Mouse (Mus musculus) midbrain, postnatal 0 days (tissue): ENCODE results near the gene Bcdin3d. TPM values are rescaled to one million over a fixed set of nuclear protein-coding genes. Genes with fewer than 3 reads are reported as not detected.
A peak's percentile ranks its signal among the peaks of the same experiment; 100 is the strongest.

Experiments
- ATAC-seq: fragments of 200-750 bp; cut with Nextera tagmentation; 2 replicates; pipeline ENCODE4 v1.8.0; 2017; ENCODE audit warnings: moderate number of reproducible peaks, mild to moderate bottlenecking, moderate TSS enrichment, moderate library complexity; ENCODE audit not compliant: low FRiP score
- DNase-seq: peaks from one replicate; pipeline ENCODE4 v3.0.0-alpha.2; 2015; ENCODE audit warnings: low spot score
- H3K27ac ChIP-seq: fragments of 300-500 bp; sonication (generic); 2 replicates; pipeline ENCODE4 v1.5.1; 2014; ENCODE audit warnings: low read depth, mild to moderate bottlenecking, low read length, mixed read lengths
- H3K27me3 ChIP-seq: fragments of 300-500 bp; sonication (generic); 2 replicates; pipeline ENCODE4 v1.6.1; 2014; ENCODE audit warnings: low read length, control low read depth, mixed read lengths; ENCODE audit not compliant: insufficient read depth
- H3K36me3 ChIP-seq: fragments of 300-500 bp; sonication (generic); 2 replicates; pipeline ENCODE4 v1.6.1; 2014; ENCODE audit warnings: low read length, control low read depth, mixed read lengths; ENCODE audit not compliant: insufficient read depth
- H3K4me1 ChIP-seq: fragments of 300-500 bp; sonication (generic); 2 replicates; pipeline ENCODE4 v1.6.1; 2014; ENCODE audit warnings: mild to moderate bottlenecking, control low read depth, antibody characterized with exemption, low read length, mixed read lengths; ENCODE audit not compliant: insufficient read depth
- H3K4me2 ChIP-seq: fragments of 300-500 bp; sonication (generic); 2 replicates; pipeline ENCODE4 v1.6.1; 2014; ENCODE audit warnings: low read depth, mild to moderate bottlenecking, low read length, mixed read lengths; ENCODE audit not compliant: poor library complexity, severe bottlenecking
- H3K4me3 ChIP-seq: fragments of 300-500 bp; sonication (generic); 2 replicates; pipeline ENCODE4 v1.5.1; 2014; ENCODE audit warnings: low read depth, mild to moderate bottlenecking, low read length, moderate library complexity
- H3K9ac ChIP-seq: fragments of 300-500 bp; sonication (generic); replicated peaks from 2 replicates; pipeline ENCODE4 v1.6.1; 2014; ENCODE audit warnings: mild to moderate bottlenecking, low read length, moderate library complexity, mixed read lengths; ENCODE audit not compliant: poor library complexity, severe bottlenecking
- H3K9me3 ChIP-seq: fragments of 300-500 bp; sonication (generic); 2 replicates; pipeline ENCODE4 v1.6.1; 2016; ENCODE audit warnings: low read length, control low read depth
- CTCF ChIP-seq: IDR thresholded peaks from 2 replicates; pipeline ENCODE4 v1.5.1; 2016; ENCODE audit warnings: antibody characterized with exemption, mild to moderate bottlenecking
- WGBS: fragments of 180-500 bp; shearing (Covaris S2); extraction: QIAGEN DNeasy Blood & Tissue Kit; methylation state at CpG from one replicate; pipeline ENCODE4 v1.1.7; 2014; 5-methylcytosine and 5-hydroxymethylcytosine counted together
- polyA plus RNA-seq: library from polyadenylated mRNA; unstranded; fragments of >200 nt; fragmentation: Nextera tagmentation; extraction: Ambion mirVana; gene quantifications from 2 replicates; pipeline ENCODE4 v1.2.1, GENCODE M21; 2015
- total RNA-seq: library from RNA; depleted of rRNA; stranded (reverse); fragments of >200 nt; gene quantifications from 2 replicates; pipeline ENCODE4 v1.2.3, GENCODE M21; 2014; rRNA removed

The Bcdin3d gene
- total and polyA plus RNA-seq, 2 experiments from 2014 or later, result 11.7 to 14.6 TPM

GRCm38 (mm10) chr15:99422551-99422950 lies 52.0 kb downstream of the Bcdin3d start:
- ATAC-seq, result no peak
- TF ChIP-seq CTCF, result no peak
- peaks cover 7% of the 10 kb centered on the region; the same call in 1 of the 2 replicates for H3K4me1 ChIP-seq
- H3K4me3 ChIP-seq, result no peak overlapping the region
- no peak overlapping the region for H3K4me2 ChIP-seq
- no peaks in the 10 kb centered on the region for H3K9me3 ChIP-seq
- peaks cover 47% of the 10 kb centered on the region for H3K36me3 ChIP-seq
- 94% methylated on average over 23 of the region's 23 CpGs for WGBS
- no peak overlapping the region for H3K9ac ChIP-seq
- H3K27ac ChIP-seq, result no peak overlapping the region
- H3K27me3 ChIP-seq, result no peaks in the 10 kb centered on the region
- no peak for DNase-seq

GRCm38 (mm10) chr15:99421676-99422075 lies 52.9 kb downstream of the Bcdin3d start:
- WGBS, result 85% methylated on average over 8 of the region's 8 CpGs
- ATAC-seq, result no peak
- Histone ChIP-seq H3K4me3 (no peak overlapping the region), H3K27ac (no peak overlapping the region; the same call in 1 of the 2 replicates), H3K4me2 (no peak overlapping the region), H3K36me3 (peaks cover 39% of the 10 kb centered on the region), H3K9ac (no peak overlapping the region), H3K9me3 (no peaks in the 10 kb centered on the region), H3K4me1 (peaks cover 7% of the 10 kb centered on the region; the same call in 1 of the 2 replicates), H3K27me3 (no peaks in the 10 kb centered on the region)
- no peak for TF ChIP-seq CTCF
- DNase-seq, result no peak

GRCm38 (mm10) chr15:99421152-99421551 lies 53.4 kb downstream of the Bcdin3d start:
- no peak for DNase-seq

GRCm38 (mm10) chr15:99420521-99421014 lies 54.0 kb downstream of the Bcdin3d start:
- peaks cover 10% of the 10 kb centered on the region; the same call in 1 of the 2 replicates for H3K4me1 ChIP-seq
- DNase-seq, result peak; percentile 78
- H3K4me3 ChIP-seq, result no peak overlapping the region
- H3K9ac ChIP-seq, result 0 out of 2 replicates have a peak overlapping the region, but pooled peaks have one; percentile 8
- WGBS, result 5% methylated on average over 12 of the region's 12 CpGs
- no peaks in the 10 kb centered on the region for H3K27me3 ChIP-seq
- H3K27ac ChIP-seq, result 0 out of 2 replicates have a peak overlapping the region, but pooled peaks have one; percentile 26
- H3K4me2 ChIP-seq, result peak overlapping the region; percentile 26
- peak; percentile 48; the same call in 1 of the 2 replicates for ATAC-seq
- no peak for TF ChIP-seq CTCF
- no peaks in the 10 kb centered on the region for H3K9me3 ChIP-seq
- peaks cover 30% of the 10 kb centered on the region for H3K36me3 ChIP-seq

More at GRCm38 (mm10) chr15:99421152-99421551, 53.4 kb downstream of the Bcdin3d start:
- WGBS, result 78% methylated on average over 9 of the region's 9 CpGs
- Histone ChIP-seq H3K27ac (peak overlapping the region; percentile 26; the same call in 1 of the 2 replicates), H3K4me2 (peak overlapping the region; percentile 26; the same call in 1 of the 2 replicates), H3K9me3 (no peaks in the 10 kb centered on the region), H3K4me3 (no peak overlapping the region), H3K36me3 (peaks cover 35% of the 10 kb centered on the region), H3K4me1 (peaks cover 9% of the 10 kb centered on the region; the same call in 1 of the 2 replicates), H3K27me3 (no peaks in the 10 kb centered on the region), H3K9ac (no peak overlapping the region)
- TF ChIP-seq CTCF, result no peak
- no peak for ATAC-seq

- no peak overlapping the region for H3K9ac ChIP-seq
- WGBS, result 26% methylated on average over 5 of the region's 5 CpGs
- no peaks in the 10 kb centered on the region for H3K27me3 ChIP-seq
- no peaks in the 10 kb centered on the region for H3K9me3 ChIP-seq
- no peak for TF ChIP-seq CTCF
- H3K4me3 ChIP-seq, result no peak overlapping the region
- H3K4me1 ChIP-seq, result peaks cover 10% of the 10 kb centered on the region; the same call in 1 of the 2 replicates
- no peak for ATAC-seq
- DNase-seq, result no peak
- H3K27ac ChIP-seq, result no peak overlapping the region
- H3K36me3 ChIP-seq, result peaks cover 26% of the 10 kb centered on the region
- peak overlapping the region; percentile 26; the same call in 1 of the 2 replicates for H3K4me2 ChIP-seq
Measured at GRCm38 (mm10) chr15:99420101-99420500, 54.4 kb downstream of the Bcdin3d start.

Other genes with a start within 250 kb of the Bcdin3d start
- 1.6 and 3.6 TPM in 2 replicates for gene Kcnh3, start 249.9 kb downstream of the Bcdin3d start, total RNA-seq
- 0.60 and 0.67 TPM in 2 replicates for gene Kcnh3, start 249.9 kb downstream of the Bcdin3d start, polyA plus RNA-seq
- gene Mcrs1, start 222.8 kb downstream of the Bcdin3d start, total RNA-seq, result 223 and 225 TPM in 2 replicates
- gene Mcrs1, start 222.8 kb downstream of the Bcdin3d start, polyA plus RNA-seq, result 207 and 222 TPM in 2 replicates
- gene Prpf40b, start 179.6 kb downstream of the Bcdin3d start, total RNA-seq, result 95.5 and 97.9 TPM in 2 replicates
- gene Prpf40b, start 179.6 kb downstream of the Bcdin3d start, polyA plus RNA-seq, result 99.6 and 107 TPM in 2 replicates
- gene Fam186b, start 178.8 kb downstream of the Bcdin3d start, total RNA-seq, result 0.38 and 2.3 TPM in 2 replicates
- 1.4 and 1.6 TPM in 2 replicates for gene Fam186b, start 178.8 kb downstream of the Bcdin3d start, polyA plus RNA-seq
- 13.5 and 15.5 TPM in 2 replicates for gene Fmnl3, start 104.2 kb downstream of the Bcdin3d start, total RNA-seq
- 8.5 and 9.8 TPM in 2 replicates for gene Fmnl3, start 104.2 kb downstream of the Bcdin3d start, polyA plus RNA-seq
- gene Tmbim6, start 81.8 kb downstream of the Bcdin3d start, total RNA-seq, result 270 and 327 TPM in 2 replicates
- 327 and 348 TPM in 2 replicates for gene Tmbim6, start 81.8 kb downstream of the Bcdin3d start, polyA plus RNA-seq
- 20.2 and 24.1 TPM in 2 replicates for gene Nckap5l, start 17.0 kb downstream of the Bcdin3d start, total RNA-seq
- gene Nckap5l, start 17.0 kb downstream of the Bcdin3d start, polyA plus RNA-seq, result 11.4 and 12.2 TPM in 2 replicates
- gene Faim2, start 53.4 kb upstream of the Bcdin3d start, total RNA-seq, result 42.0 and 42.1 TPM in 2 replicates
- 72.0 and 82.5 TPM in 2 replicates for gene Faim2, start 53.4 kb upstream of the Bcdin3d start, polyA plus RNA-seq
- gene Aqp2, start 104.3 kb upstream of the Bcdin3d start, total RNA-seq, result not detected in 2 replicates
- gene Aqp2, start 104.3 kb upstream of the Bcdin3d start, polyA plus RNA-seq, result not detected in 2 replicates
- gene Aqp5, start 116.1 kb upstream of the Bcdin3d start, total RNA-seq, result 2.4 and 3.2 TPM in 2 replicates
- gene Aqp5, start 116.1 kb upstream of the Bcdin3d start, polyA plus RNA-seq, result 1.0 and 1.4 TPM in 2 replicates
- 1.7 TPM in 1 of 2 replicates, not detected in the other for gene Aqp6, start 126.7 kb upstream of the Bcdin3d start, total RNA-seq
- 0.23 and 0.28 TPM in 2 replicates for gene Aqp6, start 126.7 kb upstream of the Bcdin3d start, polyA plus RNA-seq
- gene Racgap1, start 176.9 kb upstream of the Bcdin3d start, total RNA-seq, result 27.0 and 32.9 TPM in 2 replicates
- gene Racgap1, start 176.9 kb upstream of the Bcdin3d start, polyA plus RNA-seq, result 27.2 TPM in 2 replicates
- 138 and 150 TPM in 2 replicates for gene Asic1, start 195.6 kb upstream of the Bcdin3d start, total RNA-seq
- gene Asic1, start 195.6 kb upstream of the Bcdin3d start, polyA plus RNA-seq, result 37.3 and 42.1 TPM in 2 replicates
- gene Smarcd1, start 227.4 kb upstream of the Bcdin3d start, total RNA-seq, result 83.0 and 93.0 TPM in 2 replicates
- gene Smarcd1, start 227.4 kb upstream of the Bcdin3d start, polyA plus RNA-seq, result 77.7 and 92.2 TPM in 2 replicates
- gene Gm17349, start 230.8 kb upstream of the Bcdin3d start, total RNA-seq, result not detected in 2 replicates
- not detected in 2 replicates for gene Gm17349, start 230.8 kb upstream of the Bcdin3d start, polyA plus RNA-seq
- 2.8 and 3.3 TPM in 2 replicates for gene Gpd1, start 242.8 kb upstream of the Bcdin3d start, total RNA-seq
- gene Gpd1, start 242.8 kb upstream of the Bcdin3d start, polyA plus RNA-seq, result 1.1 and 1.2 TPM in 2 replicates